Mouse (Mus musculus) G1E (cell line): ENCODE measurements around the gene Setd6.

ENCODE experiments used
- CTCF ChIP-seq: IDR thresholded peaks from 2 replicates; pipeline ENCODE4 v1.5.1; 2012; ENCODE audit warnings: low read depth, low read length, inconsistent platforms, mixed read lengths
- GATA1 ChIP-seq: IDR thresholded peaks from 2 replicates; pipeline ENCODE4 v1.6.1; 2012; ENCODE audit warnings: borderline replicate concordance, low read length, inconsistent platforms, mixed read lengths

GRCm38 (mm10) chr8:95677591-95678023 lies 38.1 kb upstream of the Setd6 start:
- no peak for TF ChIP-seq CTCF
- TF ChIP-seq GATA1, result no peak
